Mouse (Mus musculus): ENCODE results near the gene St8sia6.

DNA sequence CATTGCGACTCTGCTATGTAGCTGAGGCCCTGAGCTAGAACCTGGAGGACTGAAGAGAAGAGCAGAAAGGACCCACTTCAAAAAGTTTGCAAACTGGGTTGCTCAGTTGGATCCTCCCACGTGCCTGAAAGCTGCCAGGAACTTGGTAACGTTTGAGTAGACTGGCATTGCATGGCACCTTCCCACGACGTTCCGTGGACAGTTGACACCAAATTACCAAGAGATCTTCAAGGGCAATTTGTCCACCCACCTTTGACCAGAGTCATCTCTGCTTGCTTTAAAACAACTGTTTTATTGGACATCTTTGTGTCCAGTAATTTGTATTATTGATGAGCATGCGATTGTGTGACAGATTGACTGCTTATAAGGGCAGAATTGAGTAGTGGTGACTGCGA is at the start of gene St8sia6:
- TF ChIP-seq CTCF (IDR thresholded peaks at IDR 0.05; ENCODE audit: extremely low read depth, insufficient read depth, low read length) = no peak
- no peak for TF ChIP-seq POLR2A (IDR thresholded peaks at IDR 0.05; ENCODE audit: extremely low read depth, insufficient read depth, low read length)

All from cortical plate, adult 2 months (tissue).